Mouse (Mus musculus): ENCODE results near the gene Lyrm9.

Gene Lyrm9

DNA sequence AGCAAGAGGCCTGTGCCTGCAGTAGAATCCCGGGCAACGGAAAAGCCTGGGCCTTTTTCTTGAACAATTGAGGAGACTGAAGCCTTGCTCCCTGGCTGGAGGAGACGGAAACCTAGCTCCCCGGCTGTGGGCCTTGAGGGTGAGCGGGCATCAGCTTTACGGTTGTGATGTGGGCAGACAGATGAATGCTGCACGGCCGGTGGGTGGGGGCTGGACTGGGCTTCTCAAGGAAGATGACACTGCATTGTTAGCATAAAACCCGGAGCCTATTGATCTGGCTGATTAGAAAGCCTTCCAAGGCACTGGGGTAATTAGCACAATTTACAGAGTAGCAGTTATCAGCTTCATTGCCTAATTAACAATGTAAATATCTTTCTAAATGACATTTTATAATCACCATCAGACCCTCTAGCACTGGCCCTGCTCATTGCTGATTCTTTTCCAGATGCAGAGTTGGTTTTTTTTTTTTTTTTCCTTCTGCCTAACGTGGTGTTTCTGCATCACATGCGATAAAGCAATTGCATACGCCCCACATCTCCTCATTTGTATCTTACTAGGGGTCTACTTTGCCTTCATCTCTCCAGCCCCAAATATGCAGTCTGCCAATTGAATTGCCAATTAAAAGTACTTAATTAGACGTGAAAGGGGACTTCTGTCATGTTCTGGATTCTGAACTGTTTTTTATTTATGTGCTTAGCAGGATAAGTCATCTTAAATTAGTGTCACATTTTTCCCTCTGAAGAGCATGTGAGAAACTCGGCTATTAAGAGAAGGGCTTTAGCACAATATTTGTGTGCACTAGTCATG lies 10.2 kb upstream of the Lyrm9 start:
- no peak for DNase-seq (ENCODE audit: low spot score)

DNA sequence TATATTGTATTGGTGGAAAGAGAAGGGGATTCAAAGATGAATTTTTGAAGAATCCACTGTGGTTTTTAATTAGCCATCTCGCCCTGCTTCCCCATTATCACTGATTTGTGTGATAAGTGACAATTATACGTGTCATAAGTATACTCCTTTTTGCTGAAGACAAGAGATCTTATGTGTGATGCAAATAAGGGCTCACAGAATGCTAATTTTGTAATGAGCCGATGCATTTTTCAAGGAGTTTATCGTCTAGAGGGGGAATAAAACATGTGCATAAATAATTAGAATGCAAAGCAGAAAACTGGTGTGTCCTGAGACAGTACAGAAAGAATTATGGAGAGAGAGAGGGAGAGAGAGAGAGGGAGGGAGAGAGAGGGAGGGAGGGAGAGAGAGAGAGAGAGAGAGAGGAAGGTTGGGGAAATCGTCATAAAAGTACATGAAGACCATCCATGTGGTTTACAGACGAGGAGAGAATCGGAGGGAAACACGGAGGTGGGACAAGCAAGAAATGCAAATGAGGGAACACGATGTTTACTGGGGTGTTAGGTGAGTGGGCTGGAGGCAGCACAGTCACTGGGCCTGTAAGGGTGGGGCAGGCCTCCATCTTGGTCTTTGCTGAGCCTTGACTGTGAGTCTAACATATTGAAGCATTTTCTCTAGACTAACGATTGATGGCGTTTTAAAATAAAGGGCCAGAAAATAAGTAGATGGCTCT lies 8.9 kb upstream of the Lyrm9 start:
- no peak for DNase-seq (ENCODE audit: low spot score)

DNA sequence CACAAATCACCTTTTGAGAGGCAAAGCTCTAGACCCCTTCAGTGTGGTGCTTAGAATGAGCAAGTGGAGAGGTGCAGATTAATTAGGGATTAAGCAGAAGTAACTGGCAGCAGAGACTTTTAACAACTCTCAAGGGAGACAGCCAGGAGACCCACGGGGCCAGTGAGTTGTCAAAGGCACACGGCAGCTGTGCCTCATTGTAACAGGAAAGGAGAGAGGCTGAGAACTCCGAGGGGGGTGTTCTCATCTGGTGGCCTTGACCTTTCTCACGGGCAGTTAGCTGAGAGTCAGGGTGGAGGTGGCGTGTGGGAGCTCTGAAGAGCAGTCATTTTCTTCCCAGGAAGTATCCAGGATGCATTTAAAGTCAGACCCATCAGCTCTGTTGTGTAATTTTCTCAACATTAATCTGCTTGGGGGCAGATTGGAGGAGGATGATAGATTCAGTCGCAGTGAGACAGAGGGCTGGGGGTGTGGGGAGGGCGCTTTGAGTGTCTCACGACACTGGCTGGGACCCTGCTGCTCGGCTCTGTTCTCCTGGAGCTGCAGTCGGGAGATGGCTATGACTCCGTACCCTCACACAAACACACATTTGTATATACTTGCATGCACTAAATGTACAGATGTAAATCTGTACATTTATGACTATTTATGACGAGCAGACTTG lies 5.9 kb upstream of the Lyrm9 start:
- no peak for DNase-seq (ENCODE audit: low spot score)

DNA sequence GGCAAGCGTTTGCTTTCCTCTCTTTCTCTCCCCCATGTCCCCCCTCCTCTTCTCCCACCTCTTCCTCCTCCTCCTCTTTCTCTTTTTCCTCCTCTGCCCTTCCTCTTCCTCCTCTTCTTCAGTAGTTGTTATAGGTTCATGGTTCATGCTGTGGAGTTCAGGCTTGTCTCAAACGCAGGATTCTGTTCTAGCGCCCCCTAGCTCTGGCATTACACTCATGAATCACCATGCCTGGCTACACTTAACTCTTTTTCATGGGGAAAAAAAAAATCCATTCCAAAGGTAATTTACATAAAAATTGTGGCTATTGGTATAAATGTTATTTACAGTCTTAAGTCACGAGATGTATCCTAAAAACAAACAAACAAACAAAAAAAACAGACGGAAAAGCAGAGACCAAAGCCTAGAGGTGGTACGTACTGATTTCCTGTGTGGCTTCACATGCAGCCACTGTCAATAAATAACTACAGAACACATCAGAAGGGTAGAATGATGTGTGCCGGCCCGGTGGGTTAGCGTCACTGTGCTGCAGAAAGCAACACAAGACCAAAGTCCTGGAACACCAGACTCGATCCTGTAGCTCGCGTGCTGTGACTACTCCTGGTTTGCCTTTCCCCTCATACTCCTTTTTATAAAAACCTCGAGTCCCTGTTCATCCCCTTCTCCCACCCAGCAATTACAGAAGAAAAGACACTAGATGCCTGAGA lies 3.4 kb upstream of the Lyrm9 start:
- DNase-seq (ENCODE audit: low spot score) = peak; percentile 69

DNA sequence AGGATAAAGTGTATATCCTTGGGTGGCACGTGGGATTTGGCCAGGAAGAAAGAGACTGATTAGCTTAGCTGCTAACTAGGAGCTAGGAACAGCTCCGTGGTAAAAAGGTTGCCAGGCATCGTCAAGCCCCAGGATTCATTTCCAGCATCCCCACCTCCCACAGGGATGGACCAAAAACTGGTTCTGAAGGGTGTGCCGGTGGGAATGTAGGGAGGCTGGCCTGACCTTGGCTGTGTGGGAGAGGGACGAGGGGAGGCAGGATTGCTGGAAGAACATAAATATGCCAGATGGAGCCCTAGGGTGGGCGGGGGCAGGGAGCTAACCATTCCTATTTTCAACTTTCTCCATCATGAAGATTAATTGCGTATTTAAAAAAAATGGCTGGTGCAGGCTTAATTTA lies 1.2 kb downstream of the Lyrm9 start:
- DNase-seq (ENCODE audit: low spot score) = no peak

DNA sequence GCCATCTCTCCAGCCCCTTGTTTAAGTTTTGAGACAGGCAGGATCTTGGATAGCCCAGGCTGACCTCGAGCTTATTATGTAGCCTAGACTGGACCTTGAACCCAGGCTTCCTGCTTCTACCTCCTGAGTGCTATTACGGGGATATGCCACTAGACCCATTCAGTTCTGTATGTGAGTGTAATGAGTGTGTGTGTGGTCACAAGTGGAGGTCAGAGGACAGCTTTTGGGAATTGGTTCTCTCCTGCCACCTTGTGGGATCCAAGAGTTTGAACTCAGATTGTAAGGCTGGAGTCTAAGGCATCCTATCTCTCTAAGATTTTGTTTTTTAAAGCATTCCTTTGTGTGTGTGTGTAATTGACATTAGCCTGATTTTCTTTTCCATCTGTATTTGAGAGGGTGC lies 2.0 kb downstream of the Lyrm9 start:
- no peak for DNase-seq (ENCODE audit: low spot score)

DNA sequence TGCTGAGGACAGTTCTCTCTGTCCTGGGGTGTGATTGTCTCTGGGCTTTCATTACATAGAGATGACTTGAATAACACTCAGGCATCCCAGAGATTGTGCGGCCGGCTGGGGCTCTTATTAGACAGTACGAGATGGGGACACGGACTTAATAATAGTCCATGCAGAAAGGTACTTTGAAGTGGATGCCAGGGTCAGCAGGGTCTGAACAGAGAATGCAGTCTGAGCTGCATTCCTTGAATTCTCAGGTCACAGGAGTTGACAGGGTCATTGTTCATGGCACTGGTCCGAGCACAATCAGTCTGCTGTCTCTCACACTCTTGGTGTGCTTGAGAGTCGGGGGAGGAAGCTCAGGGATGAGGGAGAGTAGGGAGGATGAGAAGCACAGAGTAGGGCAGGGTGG lies 3.0 kb downstream of the Lyrm9 start:
- no peak for DNase-seq (ENCODE audit: low spot score)

DNA sequence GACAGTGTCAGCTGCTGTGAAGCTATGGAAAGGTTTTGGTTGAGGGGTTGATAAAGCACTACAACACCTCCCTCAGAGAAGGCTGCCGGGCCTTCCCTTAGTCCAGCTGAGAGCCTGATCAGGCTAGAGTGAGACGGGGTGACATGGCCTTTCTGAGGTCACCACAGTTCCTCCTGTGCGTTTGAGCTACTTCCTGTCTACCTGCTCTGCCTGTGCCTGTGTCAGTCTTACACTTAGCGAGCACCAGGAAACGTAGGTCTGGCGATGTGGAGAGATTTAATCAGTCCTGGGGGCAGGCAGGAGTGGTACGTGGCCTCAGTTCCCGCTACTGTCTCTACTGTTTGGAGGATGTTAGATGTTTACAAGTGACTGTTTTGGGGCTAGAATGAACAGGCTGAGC lies 3.8 kb downstream of the Lyrm9 start:
- no peak for DNase-seq (ENCODE audit: low spot score)

DNA sequence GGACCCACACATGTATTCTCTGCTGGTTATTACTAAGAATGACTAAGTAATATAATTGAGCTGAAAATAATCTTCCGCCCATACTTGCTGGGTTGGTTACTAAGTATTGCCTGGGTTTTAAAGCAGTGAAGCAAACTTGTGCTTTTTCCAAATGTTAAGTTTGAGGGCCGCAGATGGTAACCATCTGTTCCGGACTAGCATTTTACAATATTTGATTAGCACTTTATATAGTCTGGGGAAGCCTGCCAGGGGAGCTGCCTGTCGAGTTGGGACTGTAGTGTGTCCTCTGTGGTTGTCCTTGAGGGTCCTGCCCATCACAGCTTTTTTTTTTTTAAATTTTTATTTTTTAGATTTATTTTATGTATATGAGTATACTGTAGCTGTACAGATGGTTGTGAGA lies 5.3 kb downstream of the Lyrm9 start:
- peak; percentile 89 for DNase-seq (ENCODE audit: low spot score)

DNA sequence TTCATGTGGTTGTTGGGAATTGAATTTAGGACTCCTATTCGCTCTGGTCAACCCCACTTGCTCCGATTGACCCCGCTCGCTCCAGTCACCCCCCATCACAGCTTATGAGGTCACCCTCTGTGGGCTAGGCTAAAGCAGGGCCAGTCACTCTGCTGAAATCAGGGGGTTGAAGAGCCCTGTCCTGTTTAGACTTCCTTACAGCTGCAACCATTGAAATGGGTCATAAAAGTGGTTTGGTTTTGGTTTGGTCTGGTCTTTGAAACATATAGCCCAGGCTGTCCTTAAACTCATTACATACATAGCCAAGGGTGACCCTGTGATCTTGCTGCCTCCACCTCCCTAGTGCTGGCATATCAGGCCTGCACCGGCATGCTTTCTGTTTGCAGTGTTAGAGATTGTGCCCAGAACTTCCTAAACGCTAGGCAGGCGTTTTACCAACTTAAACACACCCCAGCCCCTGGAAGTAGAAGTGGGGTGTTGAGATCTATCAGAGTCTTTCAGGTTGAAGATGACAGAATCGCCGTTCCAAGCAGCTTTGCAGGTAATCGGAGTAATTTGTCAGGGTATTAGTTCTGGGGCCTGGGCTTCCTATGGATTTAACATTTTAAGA lies 5.8 kb downstream of the Lyrm9 start:
- no peak for DNase-seq (ENCODE audit: low spot score)

DNA sequence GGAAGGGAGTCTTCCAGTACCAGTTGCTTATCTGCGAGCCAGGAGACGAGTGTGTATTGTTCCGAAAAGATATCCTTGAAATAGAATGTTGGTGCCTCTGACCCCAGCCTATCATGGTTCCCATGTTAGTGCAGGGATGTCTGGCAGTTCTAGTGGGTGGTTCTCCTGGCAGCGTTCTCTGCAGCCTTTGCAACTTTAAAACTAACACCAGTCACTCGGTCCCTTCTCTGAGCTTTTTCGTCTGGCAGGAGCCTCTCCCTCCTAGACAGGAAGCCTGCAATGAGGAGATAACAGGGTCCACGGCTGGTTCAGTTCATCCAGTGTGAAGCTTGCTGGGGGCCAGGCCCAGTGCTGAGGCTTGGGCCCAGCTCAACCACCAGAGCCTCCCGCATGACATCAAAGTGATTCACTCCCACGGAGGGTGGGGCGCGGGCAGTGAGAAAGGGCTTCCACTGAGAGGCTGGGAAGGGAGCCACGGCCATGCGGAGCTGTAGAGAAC lies 6.5 kb downstream of the Lyrm9 start:
- DNase-seq (ENCODE audit: low spot score) = no peak

DNA sequence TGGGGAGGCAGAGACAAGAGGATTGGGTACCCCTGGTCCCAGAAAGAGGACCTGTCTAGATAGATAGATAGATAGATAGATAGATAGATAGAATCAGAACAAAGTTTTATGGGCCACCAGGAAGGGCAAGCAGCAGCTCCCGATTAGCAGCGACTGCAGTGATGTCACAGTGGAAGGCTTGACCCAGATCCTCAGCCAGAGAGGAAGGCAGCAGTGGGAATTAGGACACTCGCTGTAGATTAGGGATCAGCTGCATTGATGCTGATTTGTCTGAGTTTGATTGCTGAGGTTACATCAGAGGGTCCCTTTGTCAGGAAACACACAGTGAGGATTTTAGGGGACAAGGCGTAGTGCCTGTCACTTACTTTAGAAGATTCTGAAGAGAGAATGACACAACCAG lies 10.1 kb downstream of the Lyrm9 start:
- no peak for DNase-seq (ENCODE audit: low spot score)

DNA sequence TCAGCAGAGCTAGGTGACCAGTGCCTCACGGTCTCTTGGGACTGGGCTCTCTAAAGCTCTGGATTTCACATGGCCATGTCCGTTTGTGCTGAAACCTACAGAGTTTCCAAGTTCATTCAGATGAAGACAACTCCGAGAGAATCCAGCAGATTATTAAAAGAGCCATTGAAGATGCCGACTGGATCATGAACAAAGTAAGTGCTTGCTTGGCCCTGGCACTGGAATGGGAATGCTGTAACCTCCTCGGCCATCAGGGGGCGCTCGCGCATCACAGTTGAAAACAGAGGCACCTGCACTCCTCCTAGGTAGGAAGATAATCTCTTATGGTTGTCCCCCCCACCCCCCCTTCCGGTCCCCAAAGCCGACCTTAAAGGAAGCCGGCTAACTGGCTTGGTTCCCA lies 11.6 kb downstream of the Lyrm9 start:
- DNase-seq (ENCODE audit: low spot score) = peak; percentile 63

DNA sequence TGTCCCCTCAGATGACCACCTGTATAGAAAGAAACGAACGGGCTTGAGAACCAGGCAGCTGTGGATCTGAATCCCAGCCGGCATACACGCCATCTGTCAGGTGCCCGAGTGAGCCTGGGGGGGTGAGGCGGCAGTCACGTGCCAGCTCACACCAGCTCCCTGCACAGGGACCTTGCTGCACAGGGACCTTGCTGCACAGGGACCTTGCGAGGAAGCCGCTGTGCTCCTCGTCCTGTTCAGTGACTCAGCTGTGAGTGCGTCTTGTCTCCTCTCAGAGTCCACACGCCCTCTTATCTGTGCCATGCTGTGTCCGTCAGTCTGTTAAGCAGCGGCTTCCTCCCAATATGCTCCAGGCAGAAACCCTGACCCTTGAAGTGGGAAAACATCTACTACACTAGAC lies 13.1 kb downstream of the Lyrm9 start:
- no peak for DNase-seq (ENCODE audit: low spot score)

DNA sequence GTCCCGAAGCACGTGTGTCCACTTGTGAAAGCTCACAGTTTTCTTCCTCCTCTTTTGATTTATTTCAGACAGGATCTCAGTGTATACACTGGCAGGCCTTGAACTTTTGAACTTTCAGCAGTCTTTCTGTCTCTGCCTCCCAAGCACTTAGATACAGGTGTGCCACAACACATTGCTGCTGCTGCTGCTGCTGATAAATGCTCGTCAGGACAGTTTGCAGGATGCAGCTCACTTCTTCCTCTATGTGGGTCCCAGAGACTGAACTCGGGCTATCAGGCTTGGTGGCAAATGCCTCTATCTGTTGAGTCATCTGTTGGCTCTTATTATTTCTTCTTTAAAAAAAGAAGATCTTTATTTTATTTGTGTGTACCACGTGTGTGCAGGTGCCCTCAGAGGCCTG lies 13.8 kb downstream of the Lyrm9 start:
- DNase-seq (ENCODE audit: low spot score) = no peak

DNA sequence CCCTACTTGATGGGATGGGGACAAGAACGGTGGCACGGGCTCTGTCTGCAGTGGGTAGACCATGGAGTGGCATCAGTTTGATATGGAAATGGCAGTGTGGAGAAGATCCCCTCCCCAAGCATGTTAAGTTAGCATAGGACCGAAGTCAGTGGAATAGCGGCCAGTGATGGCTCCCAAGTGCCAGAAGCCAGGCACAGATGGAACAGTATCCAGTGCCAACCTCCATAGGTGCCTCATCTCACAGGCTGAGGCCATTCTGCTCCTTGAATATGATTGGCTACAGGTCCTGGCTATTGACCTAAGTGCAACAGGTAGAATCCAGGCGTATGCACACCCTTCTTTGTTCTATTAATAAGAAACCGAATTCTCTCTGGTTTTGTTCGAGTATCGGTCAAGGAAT lies 15.6 kb downstream of the Lyrm9 start:
- DNase-seq (ENCODE audit: low spot score) = no peak

DNA sequence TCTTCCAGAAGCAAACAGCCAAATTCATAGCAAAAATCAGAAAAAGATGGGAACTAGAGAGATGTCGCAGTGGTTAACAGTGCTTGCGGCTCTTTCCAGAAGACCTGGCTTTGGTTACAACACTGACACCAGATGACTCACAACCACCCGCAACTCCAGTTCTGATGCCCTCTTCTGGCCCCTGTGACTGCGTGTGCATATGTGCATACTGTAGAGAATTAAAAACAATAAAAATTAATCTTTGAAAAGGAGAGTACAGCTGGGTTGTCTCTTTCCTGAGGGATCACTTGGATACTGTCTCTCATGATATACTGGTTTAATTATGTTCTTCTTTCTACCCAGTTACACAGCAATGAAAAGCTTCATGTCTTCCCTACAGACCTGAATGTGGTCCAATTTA lies 20.2 kb downstream of the Lyrm9 start:
- DNase-seq (ENCODE audit: low spot score) = no peak

DNA sequence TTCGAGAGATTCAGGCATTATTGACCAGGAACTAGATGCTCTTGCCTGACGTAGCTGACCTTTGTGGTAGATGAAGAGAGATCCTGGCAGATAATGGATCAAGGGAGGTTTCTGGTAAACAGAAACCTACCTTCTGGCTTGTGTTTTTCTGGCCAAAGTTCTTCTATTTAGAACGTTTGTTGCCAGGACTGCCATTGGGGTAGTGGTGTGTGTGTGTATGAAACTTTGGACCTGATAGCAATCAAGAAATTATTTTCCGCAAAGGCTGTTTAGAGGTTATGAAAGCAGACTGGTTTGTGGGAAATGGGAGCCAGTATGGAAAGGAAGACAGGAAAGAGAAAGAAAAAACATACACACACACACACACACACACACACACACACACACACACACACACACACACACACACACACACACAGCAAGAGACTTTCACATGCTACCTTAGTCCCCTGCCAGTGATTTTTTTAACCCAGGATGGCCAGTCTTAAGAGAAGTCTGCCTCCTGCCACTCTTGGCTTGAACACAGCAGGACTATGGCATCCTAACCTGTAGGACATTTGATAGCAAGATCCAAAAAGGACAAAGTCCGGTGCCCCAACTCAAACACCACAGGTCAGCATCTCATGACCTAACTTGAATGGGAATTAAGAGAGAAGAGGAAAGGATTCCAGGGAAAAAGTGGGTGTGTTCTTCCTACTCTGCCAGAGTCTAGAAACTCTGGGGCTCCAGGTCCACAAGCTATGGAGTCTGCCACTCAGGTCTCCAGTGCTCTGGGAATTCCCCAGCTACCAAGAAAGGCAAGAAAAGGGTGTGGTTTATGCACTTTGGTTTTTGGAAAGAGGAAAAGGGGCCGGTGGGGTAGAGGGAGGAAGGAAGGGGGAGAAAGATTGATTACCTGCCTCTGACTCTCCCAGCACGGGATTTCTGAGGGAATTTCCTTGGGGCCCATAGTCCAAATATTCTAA lies 21.8 kb downstream of the Lyrm9 start:
- no peak for DNase-seq (ENCODE audit: low spot score)

DNA sequence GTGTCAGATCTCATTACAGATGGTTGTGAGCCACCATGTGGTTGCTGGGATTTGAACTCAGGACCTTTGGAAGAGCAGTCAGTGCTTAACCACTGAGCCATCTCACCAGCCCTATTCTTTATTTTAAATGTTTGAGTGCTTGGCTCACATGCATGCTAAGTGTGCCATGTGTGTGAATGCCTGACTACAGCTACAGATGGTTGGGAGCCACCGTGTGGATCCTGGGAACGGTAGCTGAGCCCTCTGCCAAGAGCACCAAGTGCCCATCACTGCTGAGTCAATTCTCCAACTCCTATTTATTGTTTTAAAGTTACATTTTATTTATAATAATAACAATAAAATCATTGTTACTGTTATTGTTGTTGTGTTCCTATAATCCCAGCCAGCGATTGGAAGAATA lies 23.5 kb downstream of the Lyrm9 start:
- no peak for DNase-seq (ENCODE audit: low spot score)

DNA sequence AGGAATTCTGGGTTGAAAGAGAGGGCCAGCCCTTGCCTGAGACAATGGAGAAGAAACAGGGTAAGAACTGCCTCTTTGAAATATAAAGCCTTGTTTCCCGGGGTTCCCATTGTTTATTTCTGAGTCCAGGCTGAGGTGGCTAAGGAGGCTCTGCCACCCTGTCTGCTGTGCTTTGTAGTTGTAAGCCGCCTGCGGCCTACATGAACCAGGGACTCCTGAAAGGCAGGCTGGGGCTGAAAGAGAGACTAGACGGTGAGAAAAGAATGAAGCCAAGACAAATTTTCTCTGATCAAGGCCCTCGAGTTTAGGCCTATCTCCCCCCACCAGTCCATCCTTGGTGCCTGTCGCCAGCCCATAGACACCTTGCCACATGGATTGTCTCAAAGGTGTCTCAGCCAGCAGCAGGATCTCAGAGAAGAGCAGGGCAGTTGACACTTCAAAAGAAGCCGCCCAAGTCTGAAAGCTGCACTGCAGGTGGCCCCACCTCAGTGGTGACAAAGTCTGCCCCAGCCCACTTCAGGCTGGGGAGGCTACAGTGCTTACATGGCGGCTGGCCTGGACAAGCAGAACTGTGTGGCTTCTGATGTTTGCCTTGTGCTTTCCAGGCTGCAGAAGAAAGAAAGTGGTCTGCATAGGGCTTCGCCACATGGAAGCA lies 25.0 kb downstream of the Lyrm9 start:
- DNase-seq (ENCODE audit: low spot score) = no peak
